Mouse (Mus musculus) forebrain, embryonic 12.5 days (tissue): ENCODE results near the gene Inpp5e. TPM values are rescaled to one million over a fixed set of nuclear protein-coding genes. Genes with fewer than 3 reads are reported as not detected.

Experiments
- ATAC-seq: fragments of 200-750 bp; cut with Nextera tagmentation; 2 replicates; pipeline ENCODE4 v1.8.0; 2017; ENCODE audit warnings: moderate TSS enrichment; ENCODE audit not compliant: low FRiP score
- H3K27ac ChIP-seq: fragments of 300-500 bp; sonication (generic); 2 replicates; pipeline ENCODE4 v1.5.1; 2016; ENCODE audit warnings: mild to moderate bottlenecking
- H3K27me3 ChIP-seq: fragments of 300-500 bp; sonication (generic); 2 replicates; pipeline ENCODE4 v1.6.1; 2016; ENCODE audit warnings: mild to moderate bottlenecking
- H3K36me3 ChIP-seq: fragments of 300-500 bp; sonication (generic); replicated peaks from 2 replicates; pipeline ENCODE4 v1.6.1; 2016; ENCODE audit warnings: mild to moderate bottlenecking
- H3K4me1 ChIP-seq: fragments of 300-500 bp; sonication (generic); 2 replicates; pipeline ENCODE4 v1.6.1; 2016
- H3K4me2 ChIP-seq: fragments of 300-500 bp; sonication (generic); 2 replicates; pipeline ENCODE4 v1.6.1; 2016; ENCODE audit warnings: mild to moderate bottlenecking, moderate library complexity
- H3K4me3 ChIP-seq: fragments of 300-500 bp; sonication (generic); replicated peaks from 2 replicates; pipeline ENCODE4 v1.5.1; 2016; ENCODE audit warnings: mild to moderate bottlenecking
- H3K9ac ChIP-seq: fragments of 300-500 bp; sonication (generic); 2 replicates; pipeline ENCODE4 v1.6.1; 2016; ENCODE audit warnings: mild to moderate bottlenecking
- H3K9me3 ChIP-seq: fragments of 300-500 bp; sonication (generic); 2 replicates; pipeline ENCODE4 v1.6.1; 2016
- WGBS: fragments of 180-500 bp; shearing (Covaris S2); methylation state at CpG from one replicate; pipeline ENCODE4 v1.1.7; 2016; 5-methylcytosine and 5-hydroxymethylcytosine counted together
- polyA plus RNA-seq: library from polyadenylated mRNA; unstranded; fragments of >200 nt; fragmentation: Nextera tagmentation; extraction: Ambion mirVana; gene quantifications from 2 replicates; pipeline ENCODE4 v1.2.1, GENCODE M21; 2016

Gene Inpp5e
- 29.2 and 30.6 TPM in 2 replicates for polyA plus RNA-seq

DNA sequence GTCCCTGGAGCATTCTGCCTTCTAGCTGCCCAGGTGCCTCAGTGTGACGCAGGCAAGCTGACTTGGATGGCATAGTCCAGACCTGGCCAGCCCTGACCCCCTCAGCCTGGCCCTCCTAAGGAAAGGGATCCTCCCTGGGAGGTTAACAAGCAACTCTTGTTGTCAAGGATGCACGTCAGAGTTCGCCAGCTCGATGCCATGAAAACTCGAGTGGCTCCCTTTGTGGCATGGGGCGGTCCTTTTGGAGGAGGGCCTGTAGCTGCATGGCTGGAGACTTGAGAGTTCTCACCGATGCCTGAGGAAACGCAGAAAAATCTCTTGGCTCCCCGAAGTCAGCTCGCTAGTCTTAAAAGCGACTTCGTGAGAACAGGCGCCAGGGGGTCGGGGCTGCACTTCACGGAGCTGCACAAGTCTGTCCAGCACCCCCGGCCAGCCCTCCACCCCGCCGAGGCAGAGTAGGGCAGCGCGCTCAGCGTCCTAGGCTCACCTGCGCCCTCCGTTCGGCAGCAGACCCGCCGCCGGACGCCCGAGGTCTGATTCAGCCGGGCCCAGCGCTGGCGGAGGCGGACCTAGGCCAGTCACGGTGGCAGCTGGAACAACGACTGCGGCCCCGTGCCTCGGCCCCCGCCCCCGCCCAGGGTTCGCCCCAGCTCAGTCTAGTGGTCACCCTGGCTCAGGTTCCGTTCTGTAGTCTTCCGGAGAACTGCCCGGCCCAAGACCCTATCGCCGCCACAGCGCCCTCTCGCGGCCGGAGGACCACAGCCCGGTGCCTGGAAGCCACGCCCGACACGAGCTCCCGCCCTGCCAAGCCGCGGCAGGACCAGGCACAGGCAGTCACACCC lies at the start of gene Inpp5e:
Gene Inpp5e, minus strand, starts transcription at position 689 of the 842 bp plus-strand sequence.
- peak; percentile 96 for ATAC-seq

DNA sequence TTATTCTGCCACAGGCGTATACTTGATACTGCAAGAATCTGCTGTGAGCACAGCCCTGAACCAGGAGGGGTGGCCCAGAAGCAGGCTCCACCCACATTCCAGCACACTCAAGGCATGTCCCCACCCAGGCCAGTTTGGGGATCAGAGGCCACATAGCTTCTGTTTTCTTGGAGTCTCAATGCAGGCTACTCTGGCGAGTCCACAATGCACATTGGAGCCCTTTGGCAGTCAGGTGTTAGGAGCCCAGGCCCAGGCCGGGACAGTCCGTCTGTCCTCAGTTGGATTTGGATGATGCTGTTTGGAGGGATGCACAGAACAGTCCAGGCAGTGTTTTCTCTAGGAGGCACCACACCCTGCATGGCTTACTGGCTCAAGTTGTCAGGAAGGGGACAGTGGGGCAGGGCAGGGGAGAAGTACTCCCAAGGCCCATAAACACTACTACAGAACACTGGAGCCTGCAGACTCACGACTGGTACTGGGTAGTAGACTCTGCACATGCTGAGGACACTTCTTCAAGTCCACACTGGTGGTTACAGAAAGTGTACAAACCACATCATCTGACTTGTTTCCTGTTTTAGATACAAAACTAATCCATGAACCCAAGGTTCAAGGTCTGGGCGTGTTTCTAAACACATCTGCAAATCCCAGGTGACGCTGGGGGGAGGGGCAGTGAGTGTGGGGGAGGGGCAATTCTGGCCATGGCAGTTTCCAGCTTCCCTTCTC lies 49.6 kb upstream of the Inpp5e start:
- Histone ChIP-seq H3K27me3 (no peaks in the 10 kb centered on the region), H3K9me3 (no peaks in the 10 kb centered on the region), H3K9ac (no peak overlapping the region), H3K4me1 (peaks cover 12% of the 10 kb centered on the region), H3K4me2 (no peak overlapping the region), H3K27ac (0 out of 2 replicates have a peak overlapping the region, but pooled peaks have one; percentile 38), H3K4me3 (no peak overlapping the region), H3K36me3 (peaks cover 61% of the 10 kb centered on the region)
- ATAC-seq = no peak; the same call in 1 of the 2 replicates
- WGBS = 42% methylated on average over 7 of the region's 7 CpGs

More for the DNA sequence above, at the start of gene Inpp5e:
- Histone ChIP-seq H3K27me3 (no peaks in the 10 kb centered on the region), H3K27ac (peak within 1 kb of the TSS; percentile 66; the same call in 1 of the 2 replicates), H3K36me3 (peaks cover 49% of the 10 kb centered on the region), H3K9me3 (no peaks in the 10 kb centered on the region), H3K4me1 (peaks cover 40% of the 10 kb centered on the region), H3K4me2 (peak within 1 kb of the TSS; percentile 94), H3K9ac (peak within 1 kb of the TSS; percentile 93), H3K4me3 (peak within 1 kb of the TSS; percentile 96)
- under 1% methylated on average over 57 of the region's 57 CpGs for WGBS

DNA sequence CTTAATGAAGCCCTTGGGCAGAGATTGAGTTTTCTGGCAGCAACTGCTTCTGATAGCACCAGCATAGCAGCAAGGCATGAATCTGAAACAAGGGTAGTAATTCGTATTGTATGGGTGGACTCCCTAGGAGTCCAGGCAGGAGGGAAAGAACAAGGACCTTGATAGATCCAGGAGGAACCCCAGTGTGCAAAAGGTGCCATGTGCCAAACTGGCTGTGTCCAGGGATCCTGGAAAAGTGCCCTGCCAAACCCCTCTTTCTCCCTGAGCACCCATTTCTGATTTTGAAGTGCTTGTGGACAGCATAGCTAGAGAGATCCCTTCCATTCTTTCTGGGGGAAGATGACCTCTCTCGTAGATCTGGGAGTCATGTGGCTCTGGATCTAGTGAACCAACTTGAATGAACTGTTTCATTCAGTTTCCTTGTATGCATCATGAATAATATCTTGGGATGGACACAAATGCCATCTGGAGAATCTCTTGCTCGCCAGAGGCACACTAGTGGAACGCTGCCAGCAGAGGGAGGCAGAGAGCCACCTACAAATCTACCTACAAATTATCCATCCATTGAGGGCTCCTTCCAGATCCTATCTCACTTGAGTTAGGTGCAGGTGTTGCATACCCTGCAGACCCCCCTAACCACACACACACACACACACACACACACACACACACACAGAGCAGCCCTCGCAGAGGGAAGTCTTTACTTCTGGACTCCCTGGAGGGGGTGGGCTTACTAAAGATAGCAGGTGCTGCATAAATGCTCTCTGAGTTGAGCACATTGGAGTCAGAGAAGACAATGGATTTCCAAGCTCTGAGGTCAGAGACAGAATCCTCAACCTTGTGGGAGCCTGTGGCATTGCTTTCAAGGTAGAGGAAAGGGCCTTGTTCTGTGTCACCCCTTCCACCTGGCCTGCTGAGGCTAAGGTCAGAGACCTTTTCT lies 40.4 kb upstream of the Inpp5e start:
- Histone ChIP-seq H3K4me1 (peaks cover 20% of the 10 kb centered on the region), H3K36me3 (no peaks in the 10 kb centered on the region), H3K9me3 (no peaks in the 10 kb centered on the region), H3K4me3 (no peak overlapping the region), H3K4me2 (no peak overlapping the region), H3K27ac (no peak overlapping the region), H3K9ac (no peak overlapping the region), H3K27me3 (no peaks in the 10 kb centered on the region)
- no peak for ATAC-seq
- WGBS = 22% methylated on average over 5 of the region's 5 CpGs

DNA sequence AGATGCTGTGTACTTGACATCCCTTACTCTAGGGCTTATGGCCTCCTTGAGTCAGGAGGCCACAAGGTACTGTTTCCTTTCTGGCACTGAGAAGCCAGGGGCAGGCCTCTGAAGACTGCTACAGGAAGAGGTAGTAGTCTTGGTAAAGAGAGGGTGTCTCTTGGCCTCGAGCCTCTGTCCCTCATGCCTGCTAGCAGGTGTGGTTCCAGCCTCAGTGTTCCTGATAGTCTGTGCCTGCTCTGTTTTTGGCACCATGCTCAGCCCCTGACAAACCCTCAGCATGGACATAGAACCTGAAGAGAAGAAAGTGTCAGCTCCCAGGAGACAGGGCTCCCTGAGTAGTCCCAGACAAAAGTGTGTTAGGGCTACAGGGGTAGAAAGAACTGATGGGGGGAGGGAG lies 38.4 kb upstream of the Inpp5e start:
- no peak for ATAC-seq
- Histone ChIP-seq H3K9ac (peak overlapping the region; percentile 40; the same call in 1 of the 2 replicates), H3K4me2 (no peak overlapping the region), H3K4me1 (peaks cover 37% of the 10 kb centered on the region), H3K9me3 (no peaks in the 10 kb centered on the region), H3K4me3 (no peak overlapping the region), H3K27me3 (no peaks in the 10 kb centered on the region), H3K27ac (no peak overlapping the region), H3K36me3 (no peaks in the 10 kb centered on the region)
- WGBS = 78% methylated on average over 1 of the region's 1 CpGs

DNA sequence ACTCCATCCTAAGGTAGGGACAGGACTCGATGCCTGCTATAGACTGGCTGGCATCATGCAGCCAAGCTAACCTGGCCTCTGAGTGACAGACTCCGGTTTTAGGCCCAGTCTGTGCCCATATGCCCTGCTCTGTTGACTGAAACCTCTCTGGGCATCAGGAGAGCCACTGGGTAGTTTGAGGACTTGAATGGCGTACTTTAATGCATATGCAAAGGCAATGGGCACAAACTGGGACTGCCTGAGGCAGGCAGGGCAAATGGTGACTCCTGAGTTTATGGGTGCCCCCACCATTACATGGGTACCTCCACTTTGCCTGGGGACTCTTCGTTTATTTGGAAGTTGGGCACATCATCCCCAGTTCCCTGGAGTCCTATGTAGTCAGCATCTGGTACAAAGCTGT lies 37.7 kb upstream of the Inpp5e start:
- Histone ChIP-seq H3K9ac (peak overlapping the region; percentile 73), H3K4me2 (peak overlapping the region; percentile 90), H3K4me1 (peaks cover 37% of the 10 kb centered on the region), H3K27me3 (no peaks in the 10 kb centered on the region), H3K9me3 (no peaks in the 10 kb centered on the region), H3K27ac (0 out of 2 replicates have a peak overlapping the region, but pooled peaks have one; percentile 88), H3K4me3 (peak overlapping the region; percentile 82), H3K36me3 (peaks cover 2% of the 10 kb centered on the region; the same call in 1 of the 2 replicates)
- ATAC-seq = no peak
- WGBS = 83% methylated on average over 4 of the region's 4 CpGs

DNA sequence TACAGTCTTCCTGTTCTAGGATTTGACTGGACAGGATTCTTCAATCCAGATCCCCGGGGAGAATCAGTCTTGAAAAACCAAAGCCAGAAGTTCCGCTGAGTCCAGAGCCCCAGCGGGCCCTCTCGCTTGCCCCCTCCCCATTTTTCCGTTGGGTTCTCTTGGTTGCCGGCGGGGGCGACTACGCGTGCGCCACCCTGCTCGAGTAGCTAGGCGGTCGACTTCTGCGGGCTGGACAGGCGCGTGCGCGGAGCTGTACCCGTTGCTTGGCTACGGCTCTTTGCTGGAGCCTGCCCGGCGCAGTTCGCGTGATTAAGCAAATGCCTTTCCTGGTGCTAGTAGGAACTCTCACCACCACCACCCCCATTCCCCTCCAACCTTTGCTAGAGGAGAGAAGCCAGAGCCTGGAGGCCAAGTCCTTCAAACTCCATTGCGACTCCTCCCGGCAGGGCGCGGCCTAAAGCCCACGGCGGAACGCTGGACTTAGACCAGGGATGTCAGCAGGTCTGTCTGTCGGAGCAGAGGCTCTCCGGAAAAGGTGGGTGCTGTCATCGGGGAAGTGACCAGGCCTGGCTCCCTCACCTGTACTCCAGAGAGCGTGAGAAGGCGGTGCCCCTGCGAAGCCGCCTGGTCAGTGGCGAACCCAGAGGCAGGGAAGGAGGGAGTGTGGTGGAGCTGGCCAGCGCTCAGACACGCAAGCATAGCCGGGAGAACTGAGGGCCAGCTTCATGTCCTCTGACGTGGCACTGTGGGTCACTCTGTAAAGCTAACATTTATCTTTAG lies 36.9 kb upstream of the Inpp5e start:
- whole genome bisulfite sequencing = under 1% methylated on average over 44 of the region's 44 CpGs
- H3K4me3 ChIP-seq = peak overlapping the region; percentile 82
- ATAC-seq = peak; percentile 89
- no peaks in the 10 kb centered on the region for H3K27me3 ChIP-seq
- H3K9me3 ChIP-seq = no peaks in the 10 kb centered on the region
- H3K4me2 ChIP-seq = peak overlapping the region; percentile 90
- H3K27ac ChIP-seq = peak overlapping the region; percentile 88
- H3K36me3 ChIP-seq = peaks cover 10% of the 10 kb centered on the region
- H3K4me1 ChIP-seq = peaks cover 37% of the 10 kb centered on the region
- H3K9ac ChIP-seq = peak overlapping the region; percentile 73

DNA sequence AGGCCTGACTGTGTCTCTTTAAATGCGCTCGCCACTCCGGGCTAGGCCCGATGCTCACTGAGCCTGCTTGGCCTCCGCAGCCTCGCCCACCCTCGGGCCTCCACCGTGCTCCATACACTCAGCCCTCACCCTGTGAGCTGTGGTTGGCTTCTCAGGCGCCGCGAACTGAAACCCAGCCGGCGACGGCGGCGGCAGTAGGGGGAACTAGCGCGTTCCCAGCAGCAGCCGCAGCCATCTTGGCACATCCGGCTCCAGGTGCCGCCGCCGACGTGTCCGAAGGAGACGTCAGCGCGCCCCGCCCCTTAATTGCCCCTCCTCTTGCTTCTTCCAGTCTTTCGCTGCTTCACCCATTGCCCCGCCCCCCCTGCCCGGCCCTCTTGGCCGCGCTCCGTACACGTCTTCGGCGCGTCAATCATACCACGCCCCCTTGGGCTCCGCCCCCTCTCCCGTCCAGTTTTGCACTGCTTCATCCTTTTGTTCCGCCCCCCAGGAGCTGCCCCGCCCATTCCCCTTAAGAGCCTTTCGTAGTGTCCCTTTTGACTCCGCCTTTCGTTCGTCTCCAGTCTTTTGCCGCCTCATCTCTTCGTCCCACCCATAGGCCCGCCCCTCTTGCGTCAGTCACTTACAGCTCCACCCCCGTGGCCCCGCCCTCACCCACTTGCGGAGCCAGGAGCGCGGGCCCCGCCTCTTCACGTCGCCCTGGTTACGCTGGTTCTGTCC lies 36.1 kb upstream of the Inpp5e start, which contains the start of gene Sec16a:
Gene Sec16a, minus strand, starts transcription at position 271 of the 720 bp plus-strand sequence.
- H3K9ac ChIP-seq = peak within 1 kb of the TSS; percentile 85
- peaks cover 18% of the 10 kb centered on the region for H3K36me3 ChIP-seq
- WGBS = under 1% methylated on average over 55 of the region's 61 CpGs
- peak; percentile 93 for ATAC-seq
- H3K4me2 ChIP-seq = peak within 1 kb of the TSS; percentile 90
- H3K9me3 ChIP-seq = no peaks in the 10 kb centered on the region
- peak within 1 kb of the TSS; percentile 88 for H3K27ac ChIP-seq
- H3K27me3 ChIP-seq = no peaks in the 10 kb centered on the region
- peaks cover 37% of the 10 kb centered on the region for H3K4me1 ChIP-seq
- peak within 1 kb of the TSS; percentile 82 for H3K4me3 ChIP-seq

DNA sequence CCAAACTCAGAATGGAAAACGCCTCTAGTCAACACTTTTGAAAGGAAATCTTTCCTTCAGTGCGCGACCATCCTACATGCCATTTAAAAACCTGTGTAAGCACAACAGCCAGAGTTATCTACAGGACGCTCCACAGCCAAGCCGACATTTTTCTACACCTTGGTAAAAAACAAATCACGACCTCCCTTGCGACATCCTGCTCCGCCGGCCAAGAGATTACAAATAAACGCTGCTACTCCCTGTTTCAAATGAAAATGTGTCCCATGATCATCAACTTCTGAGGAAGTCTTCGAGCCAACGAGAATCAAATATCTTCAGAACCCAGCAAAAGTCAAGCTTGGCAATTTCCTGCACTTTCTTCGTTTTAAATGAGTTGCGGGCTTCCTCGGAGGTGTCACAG lies 35.4 kb upstream of the Inpp5e start:
- H3K36me3 ChIP-seq = peaks cover 25% of the 10 kb centered on the region
- peak overlapping the region; percentile 90 for H3K4me2 ChIP-seq
- no peaks in the 10 kb centered on the region for H3K9me3 ChIP-seq
- H3K9ac ChIP-seq = peak overlapping the region; percentile 85
- no peak for ATAC-seq
- peak overlapping the region; percentile 82 for H3K4me3 ChIP-seq
- no peaks in the 10 kb centered on the region for H3K27me3 ChIP-seq
- H3K4me1 ChIP-seq = peaks cover 31% of the 10 kb centered on the region
- H3K27ac ChIP-seq = peak overlapping the region; percentile 83
- WGBS = 6% methylated on average over 15 of the region's 15 CpGs

DNA sequence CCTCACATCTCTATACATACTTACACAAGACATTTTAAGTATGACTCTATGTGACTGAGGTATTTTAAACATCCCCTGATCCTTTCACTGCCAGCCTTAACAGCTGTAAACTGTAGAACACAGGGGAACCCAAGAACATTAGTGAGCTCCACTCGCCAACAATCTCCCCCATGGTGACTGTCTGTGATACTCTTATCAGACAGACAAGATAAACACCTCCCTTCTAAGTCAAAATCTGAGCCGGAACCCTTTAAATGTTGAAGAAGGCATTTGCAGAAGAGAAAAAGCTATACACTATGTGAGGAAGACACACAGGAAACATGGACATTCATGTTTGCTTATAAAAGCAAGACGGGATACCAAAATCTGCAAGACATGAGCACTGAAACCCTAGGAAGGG lies 34.9 kb upstream of the Inpp5e start:
- H3K27me3 ChIP-seq = no peaks in the 10 kb centered on the region
- no peaks in the 10 kb centered on the region for H3K9me3 ChIP-seq
- H3K36me3 ChIP-seq = peaks cover 30% of the 10 kb centered on the region
- peaks cover 31% of the 10 kb centered on the region for H3K4me1 ChIP-seq
- peak overlapping the region; percentile 85 for H3K9ac ChIP-seq
- H3K4me3 ChIP-seq = peak overlapping the region; percentile 82
- 52% methylated on average over 3 of the region's 3 CpGs for WGBS
- H3K4me2 ChIP-seq = peak overlapping the region; percentile 90
- H3K27ac ChIP-seq = no peak overlapping the region
- ATAC-seq = no peak

DNA sequence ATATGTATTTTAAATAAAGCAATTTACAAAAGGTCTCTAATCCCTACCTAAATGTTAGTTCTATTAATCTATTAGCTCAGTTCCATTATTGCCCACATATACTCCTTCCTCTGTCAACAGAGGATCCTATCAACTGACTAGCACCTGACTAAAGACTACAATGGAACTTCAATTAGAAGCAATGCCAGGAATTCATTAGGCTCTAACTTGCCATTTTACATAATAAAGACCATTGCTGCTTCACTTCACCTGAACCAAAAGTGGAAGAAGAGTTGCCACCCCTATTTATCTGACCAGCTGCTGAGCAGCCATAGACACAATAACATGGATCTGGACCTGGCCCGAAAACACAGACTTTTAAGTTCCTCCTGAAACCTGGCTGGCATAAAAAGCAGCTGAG lies 33.8 kb upstream of the Inpp5e start:
- Histone ChIP-seq H3K36me3 (peaks cover 40% of the 10 kb centered on the region), H3K4me3 (no peak overlapping the region), H3K9me3 (no peaks in the 10 kb centered on the region), H3K4me1 (peaks cover 31% of the 10 kb centered on the region), H3K9ac (no peak overlapping the region; the same call in 1 of the 2 replicates), H3K27me3 (no peaks in the 10 kb centered on the region), H3K27ac (no peak overlapping the region), H3K4me2 (0 out of 2 replicates have a peak overlapping the region, but pooled peaks have one; percentile 15)
- ATAC-seq = no peak
- WGBS = 50% methylated on average over 1 of the region's 1 CpGs
